Mouse (Mus musculus) c-Kit-positive CD71-negative TER-119-negative erythroid progenitor cells, embryonic 14.5 days (primary cell): ENCODE measurements at regions not wholly inside any gene's neighbourhood (a gene's known extent, or its start where the extent isn't known, plus 50 kb on each side); places are given as distances from the start of the nearest gene placed in this dataset.
A peak's percentile ranks its signal among the peaks of the same experiment; 100 is the strongest.

Source experiments
- DNase-seq: peaks from one replicate; pipeline ENCODE4 v3.0.0-alpha.2; 2013; ENCODE audit warnings: low read depth

- DNase-seq = no peak
Observed at GRCm38 (mm10) chr11:114551262-114551661, 117.1 kb upstream of the Rpl38 start.

- no peak for DNase-seq
Observed at GRCm38 (mm10) chr11:114548658-114549057, 119.7 kb upstream of the Rpl38 start.

GRCm38 (mm10) chr11:114544212-114544611 lies 124.1 kb upstream of the Rpl38 start:
- DNase-seq = no peak

GRCm38 (mm10) chr11:114542167-114542566 lies 126.2 kb upstream of the Rpl38 start:
- DNase-seq = no peak

GRCm38 (mm10) chr11:114540503-114540902 lies 127.8 kb upstream of the Rpl38 start:
- no peak for DNase-seq

- DNase-seq = no peak
Observed at GRCm38 (mm10) chr11:114536616-114537493, 131.5 kb upstream of the Rpl38 start.

- no peak for DNase-seq
Observed at GRCm38 (mm10) chr11:114535900-114536299, 132.4 kb upstream of the Rpl38 start.

GRCm38 (mm10) chr11:114534436-114534835 lies 133.9 kb upstream of the Rpl38 start:
- DNase-seq = no peak

- no peak for DNase-seq
Observed at GRCm38 (mm10) chr11:114531241-114531765, 137.0 kb upstream of the Rpl38 start.

- no peak for DNase-seq
Observed at GRCm38 (mm10) chr11:114528937-114529772, 139.2 kb upstream of the Rpl38 start.

- DNase-seq = peak; percentile 50
Observed at GRCm38 (mm10) chr11:114523444-114524238, 144.7 kb upstream of the Rpl38 start.

- DNase-seq = no peak
Observed at GRCm38 (mm10) chr11:114515278-114515677, 153.0 kb upstream of the Rpl38 start.

- DNase-seq = no peak
Observed at GRCm38 (mm10) chr11:114514126-114514525, 154.2 kb upstream of the Rpl38 start.

- DNase-seq = no peak
Observed at GRCm38 (mm10) chr11:114513446-114513845, 154.9 kb upstream of the Rpl38 start.

- no peak for DNase-seq
Observed at GRCm38 (mm10) chr11:114511994-114512393, 156.3 kb upstream of the Rpl38 start.

- no peak for DNase-seq
Observed at GRCm38 (mm10) chr11:114502562-114502961, 165.8 kb upstream of the Rpl38 start.

GRCm38 (mm10) chr11:114501869-114502540 lies 166.3 kb upstream of the Rpl38 start:
- no peak for DNase-seq

- DNase-seq = no peak
Observed at GRCm38 (mm10) chr11:114500416-114500815, 167.9 kb upstream of the Rpl38 start.

GRCm38 (mm10) chr11:114499665-114500064 lies 168.7 kb upstream of the Rpl38 start:
- DNase-seq = no peak

GRCm38 (mm10) chr11:114495520-114495921 lies 172.8 kb upstream of the Rpl38 start:
- DNase-seq = no peak

GRCm38 (mm10) chr11:114486455-114486854 lies 181.9 kb upstream of the Rpl38 start:
- DNase-seq = no peak
